ENCODE assay signal across 14 mouse cellular contexts in genomic region chr16:55663946-55664345, GRCm38 (mm10).
DNase-seq lines count a peak whose midpoint lies in the region; TF ChIP-seq lines count a peak whose summit lies in the region.
"Had no signal": no experiment of that assay in that cellular context is flagged by ENCODE, and none has a peak within 500 bp of the region (broad histone marks: within the 10 kb centered on the region; RNA-seq: fewer than 3 reads in every experiment).

No protein-coding gene starts in this region.

- no peak overlapping the region for H3K27ac ChIP-seq in heart, embryonic 10.5 days
- no peak overlapping the region for H3K27ac ChIP-seq in thymus, adult 2 months (ENCODE audit: control insufficient read depth, insufficient read depth, low read length)
- H3K27ac ChIP-seq: heart, embryonic 15.5 days; hindbrain, embryonic 14.5 days; liver, embryonic 13.5 days; neural tube, embryonic 15.5 days had no signal

- H3K4me3 ChIP-seq in heart, embryonic 10.5 days: no peak overlapping the region
- H3K4me3 ChIP-seq in thymus, adult 2 months (ENCODE audit: control insufficient read depth, insufficient read depth, low read length): no peak overlapping the region
- H3K4me3 ChIP-seq: heart, embryonic 15.5 days; liver, embryonic 13.5 days; neural tube, embryonic 15.5 days had no signal

- no peaks in the 10 kb centered on the region for H3K36me3 ChIP-seq in heart, embryonic 10.5 days
- no peaks in the 10 kb centered on the region for H3K36me3 ChIP-seq in thymus, adult 2 months (ENCODE audit: control insufficient read depth, insufficient read depth, low read length)
- H3K36me3 ChIP-seq: heart, embryonic 15.5 days; liver, embryonic 13.5 days; neural tube, embryonic 15.5 days had no signal

- no peaks in the 10 kb centered on the region for H3K4me1 ChIP-seq in heart, embryonic 10.5 days
- H3K4me1 ChIP-seq in thymus, adult 2 months (replicated peaks; ENCODE audit: control insufficient read depth, insufficient read depth, low read length): no peaks in the 10 kb centered on the region
- H3K4me1 ChIP-seq: heart, embryonic 15.5 days; liver, embryonic 13.5 days; neural tube, embryonic 15.5 days had no signal

- no peaks in the 10 kb centered on the region for H3K9me3 ChIP-seq in heart, embryonic 10.5 days
- H3K9me3 ChIP-seq: heart, embryonic 15.5 days; liver, embryonic 13.5 days; neural tube, embryonic 15.5 days had no signal

- TF ChIP-seq POLR2A in thymus, adult 2 months (IDR thresholded peaks at IDR 0.05; ENCODE audit: control insufficient read depth, extremely low read depth, insufficient read depth, low read length, poor library complexity): no peak

- no peaks in the 10 kb centered on the region for H3K27me3 ChIP-seq in heart, embryonic 10.5 days (ENCODE audit: insufficient read depth, poor library complexity, severe bottlenecking)
- H3K27me3 ChIP-seq in thymus, adult 2 months (ENCODE audit: control insufficient read depth, insufficient read depth, low read length): no peaks in the 10 kb centered on the region
- H3K27me3 ChIP-seq: heart, embryonic 15.5 days; liver, embryonic 13.5 days; neural tube, embryonic 15.5 days had no signal

- DNase-seq in heart, adult 9 months (ENCODE audit: low spot score in 2 of 2): peak; percentile 5 to 25
- no peak for DNase-seq in heart, embryonic 10.5 days (ENCODE audit: low spot score)
- DNase-seq in lung, postnatal 10 days: peak; percentile 7
- no peak for DNase-seq in lung, postnatal 14 days
- DNase-seq in lung, postnatal 25 days (ENCODE audit: low spot score): peak; percentile 23
- no peak for DNase-seq in ovary, postnatal 10 days (ENCODE audit: low spot score)
- DNase-seq in thymus, adult 2 months: no peak
- DNase-seq: cerebellum, adult 18-20 months; kidney, adult 11 months; left cerebral cortex, postnatal 4 days; liver, embryonic 13.5 days had no signal

- 93% methylated on average over 1 of the region's 1 CpGs for whole genome bisulfite sequencing in heart, embryonic 10.5 days
- WGBS in thymus, adult 2 months: 75% methylated on average over 1 of the region's 1 CpGs

- TF ChIP-seq CTCF in thymus, adult 2 months (IDR thresholded peaks at IDR 0.05; ENCODE audit: borderline replicate concordance, control insufficient read depth, extremely low read depth, insufficient read depth, low read length, poor library complexity): no peak

Comparison
In these comparisons a context has a peak if more than half of its experiments do, and no peak if none do; other contexts are left out.
1. DNase-seq: peak in heart, adult 9 months (2 of 2), lung, postnatal 10 days (single experiment) and lung, postnatal 25 days (single experiment); none in heart, embryonic 10.5 days (single experiment), lung, postnatal 14 days (single experiment), ovary, postnatal 10 days (single experiment) and thymus, adult 2 months (single experiment).